Comparison of ENCODE assay signal across 8 mouse cellular contexts in genomic region chr10:30803587-30804253, GRCm38 (mm10). TPM values are rescaled to one million over a fixed set of nuclear protein-coding genes. Genes with fewer than 3 reads are reported as not detected.
DNase-seq lines count a peak whose midpoint lies in the region; ATAC-seq and TF ChIP-seq lines count a peak whose summit lies in the region.

No protein-coding gene starts in this region.

- no peak for DNase-seq in kidney, postnatal 0 days (ENCODE audit: low spot score)
- DNase-seq in kidney, adult 8-10 months, result no peak
- peak; percentile 80 for DNase-seq in CH12.LX (ENCODE audit: extremely low read depth)
- peak in 1 of 2 experiments; percentile 48 for DNase-seq in cerebellum, adult 2 months
- no peak for DNase-seq in hindbrain, embryonic 10.5 days (ENCODE audit: low spot score)
- DNase-seq in lung, postnatal 36 days, result peak; percentile 15
- no peak for DNase-seq in urinary bladder, postnatal 25 days (ENCODE audit: low spot score)
- DNase-seq in layer of hippocampus, adult 8-10 months (ENCODE audit: low spot score in 2 of 2), result no peak

- peak; percentile 72 for TF ChIP-seq EP300 in CH12.LX (IDR thresholded peaks at IDR 0.05; ENCODE audit: low read length)

- no peak for ATAC-seq in kidney, postnatal 0 days (replicated peaks; ENCODE audit: low FRiP score, low read depth)

- TF ChIP-seq RAD21 in CH12.LX (IDR thresholded peaks at IDR 0.05; ENCODE audit: low read depth, low read length), result no peak

- H3K27ac ChIP-seq in kidney, postnatal 0 days, result peak overlapping the region; percentile 97
- peak overlapping the region; percentile 94 for H3K27ac ChIP-seq in CH12.LX (ENCODE audit: insufficient read depth, low read depth)
- H3K27ac ChIP-seq in cerebellum, adult 2 months (ENCODE audit: insufficient read depth, low read length), result peak overlapping the region; percentile 100
- peak overlapping the region; percentile 97 for H3K27ac ChIP-seq in hindbrain, embryonic 10.5 days

- no peak for TF ChIP-seq CTCF in kidney, postnatal 0 days (IDR thresholded peaks at IDR 0.05; ENCODE audit: low read depth)
- TF ChIP-seq CTCF in CH12.LX (conservative IDR thresholded peaks at IDR 0.05 in 1 of 2, IDR thresholded peaks at IDR 0.05 in 1 of 2; ENCODE audit: low read depth in 2 of 2, low read length in 2 of 2), result no peak
- TF ChIP-seq CTCF in cerebellum, adult 2 months (IDR thresholded peaks at IDR 0.05; ENCODE audit: borderline replicate concordance, insufficient read depth, low read depth, low read length), result no peak

- H3K9ac ChIP-seq in kidney, postnatal 0 days (ENCODE audit: low read depth, low read length), result peak overlapping the region; percentile 82
- H3K9ac ChIP-seq in CH12.LX (ENCODE audit: insufficient read depth, low read depth), result peak overlapping the region; percentile 78

- dilution Hi-C loops in CH12.LX (cut with MboI; ENCODE audit: extremely low pct_ligation_motif_present, extremely low pct_unique_long_range_greater_than_20kb, low sequenced_read_pairs), result no loop called here

- 23% methylated on average over 7 of the region's 7 CpGs for WGBS in kidney, postnatal 0 days
- 5% methylated on average over 7 of the region's 7 CpGs for WGBS in cerebellum, adult 2 months
- 41% methylated on average over 7 of the region's 7 CpGs for WGBS in hindbrain, embryonic 10.5 days

- H3K4me3 ChIP-seq in kidney, postnatal 0 days (replicated peaks; ENCODE audit: low read depth, low read length), result peak overlapping the region; percentile 87
- peak overlapping the region; percentile 61 to 81 (median 62) for H3K4me3 ChIP-seq in CH12.LX (replicated peaks in 1 of 3; ENCODE audit: low read depth in 2 of 3, low read length in 2 of 3, poor library complexity in 1 of 3)
- H3K4me3 ChIP-seq in cerebellum, adult 2 months (replicated peaks; ENCODE audit: insufficient read depth, low read depth, low read length), result peak overlapping the region; percentile 98
- peak overlapping the region; percentile 75 for H3K4me3 ChIP-seq in hindbrain, embryonic 10.5 days

- no peaks in the 10 kb centered on the region for H3K9me3 ChIP-seq in kidney, postnatal 0 days (replicated peaks; ENCODE audit: low read length)
- H3K9me3 ChIP-seq in CH12.LX (replicated peaks; ENCODE audit: low read length), result no peaks in the 10 kb centered on the region
- H3K9me3 ChIP-seq in hindbrain, embryonic 10.5 days, result no peaks in the 10 kb centered on the region

- no peaks in the 10 kb centered on the region for H3K36me3 ChIP-seq in kidney, postnatal 0 days (ENCODE audit: insufficient read depth, low read length)
- no peaks in the 10 kb centered on the region for H3K36me3 ChIP-seq in CH12.LX (replicated peaks in 1 of 2; ENCODE audit: control insufficient read depth in 1 of 2, insufficient read depth in 1 of 2, low read length in 1 of 2)
- no peaks in the 10 kb centered on the region for H3K36me3 ChIP-seq in hindbrain, embryonic 10.5 days

- peak overlapping the region; percentile 69 for H3K4me2 ChIP-seq in kidney, postnatal 0 days (ENCODE audit: low read length)
- H3K4me2 ChIP-seq in CH12.LX (ENCODE audit: insufficient read depth, low read depth, poor library complexity, severe bottlenecking), result peak overlapping the region; percentile 93

- H3K79me2 ChIP-seq in CH12.LX (replicated peaks; ENCODE audit: control insufficient read depth, extremely low read depth, insufficient read depth, poor library complexity, severe bottlenecking), result 0 out of 2 replicates have a peak, but pooled peaks cover 2% of the 10 kb centered on the region

- in situ Hi-C loops in CH12.LX (cut with MboI; ENCODE audit: low pct_ligation_motif_present, low pct_unique_long_range_greater_than_20kb, low sequenced_read_pairs), result loop anchor here (5.0 kb wide), 1 partner anchor 181 kb away; no protein-coding TSS in a partner anchor

- H3K4me1 ChIP-seq in kidney, postnatal 0 days (replicated peaks; ENCODE audit: insufficient read depth, low read length), result 0 out of 2 replicates have a peak, but pooled peaks cover 7% of the 10 kb centered on the region
- H3K4me1 ChIP-seq in CH12.LX (ENCODE audit: control insufficient read depth in 1 of 2, insufficient read depth in 2 of 2), result peaks cover 0 to 13% of the 10 kb centered on the region in 2 experiments; a peak in 2 of 4 replicates
- H3K4me1 ChIP-seq in cerebellum, adult 2 months (ENCODE audit: control insufficient read depth, insufficient read depth, low read length), result peaks cover 2% of the 10 kb centered on the region; the same call in 1 of the 2 replicates
- H3K4me1 ChIP-seq in hindbrain, embryonic 10.5 days (replicated peaks), result peaks cover 12% of the 10 kb centered on the region; the same call in 1 of the 2 replicates

- TF ChIP-seq POLR2A in CH12.LX (IDR thresholded peaks at IDR 0.05; ENCODE audit: low read depth, low read length), result peak; percentile 66
- TF ChIP-seq POLR2A in cerebellum, adult 2 months (IDR thresholded peaks at IDR 0.05; ENCODE audit: borderline replicate concordance, insufficient read depth, low read length), result 0 out of 2 replicates have a peak, but pooled peaks have one; percentile 10

- no peaks in the 10 kb centered on the region for H3K27me3 ChIP-seq in kidney, postnatal 0 days (ENCODE audit: insufficient read depth, low read length)
- H3K27me3 ChIP-seq in CH12.LX (replicated peaks), result no peaks in the 10 kb centered on the region
- H3K27me3 ChIP-seq in cerebellum, adult 2 months (ENCODE audit: control insufficient read depth, insufficient read depth, low read length), result no peaks in the 10 kb centered on the region
- H3K27me3 ChIP-seq in hindbrain, embryonic 10.5 days (ENCODE audit: insufficient read depth, poor library complexity, severe bottlenecking), result peaks cover 4% of the 10 kb centered on the region; the same call in 1 of the 2 replicates

TF ChIP-seq in CH12.LX, 34 proteins besides CTCF, POLR2A, EP300 and RAD21 (continues in another document):
- no peak; the same call in 1 of the 2 replicates for TF ChIP-seq ZMIZ1 (IDR thresholded peaks at IDR 0.05; ENCODE audit: low read depth, low read length)
- TF ChIP-seq NRF1 (IDR thresholded peaks at IDR 0.05; ENCODE audit: low read depth, low read length), result no peak
- TF ChIP-seq BHLHE40 (IDR thresholded peaks at IDR 0.05; ENCODE audit: low read depth, low read length), result peak; percentile 31; the same call in 1 of the 2 replicates
- TF ChIP-seq CHD1 (IDR thresholded peaks at IDR 0.05; ENCODE audit: low read depth, low read length), result no peak
- peak; percentile 62; the same call in 1 of the 2 replicates for TF ChIP-seq SIN3A (IDR thresholded peaks at IDR 0.05; ENCODE audit: low read length)
- no peak; the same call in 1 of the 2 replicates for TF ChIP-seq RCOR1 (conservative IDR thresholded peaks at IDR 0.05; ENCODE audit: low read depth, low read length)
- TF ChIP-seq JUND (conservative IDR thresholded peaks at IDR 0.05; ENCODE audit: low read depth, low read length), result no peak
- TF ChIP-seq MAZ (IDR thresholded peaks at IDR 0.05; ENCODE audit: low read depth, low read length), result no peak
- no peak for TF ChIP-seq POLR2AphosphoS2 (IDR thresholded peaks at IDR 0.05; ENCODE audit: low read depth, low read length)
- TF ChIP-seq E2F4 (IDR thresholded peaks at IDR 0.05; ENCODE audit: insufficient replicate concordance, low read depth, low read length), result 0 out of 2 replicates have a peak, but pooled peaks have one; percentile 10
- no peak for TF ChIP-seq SMC3 (IDR thresholded peaks at IDR 0.05; ENCODE audit: low read depth, low read length)
- TF ChIP-seq ZC3H11A (IDR thresholded peaks at IDR 0.05; ENCODE audit: low read depth, low read length), result no peak
- TF ChIP-seq USF2 (conservative IDR thresholded peaks at IDR 0.05; ENCODE audit: low read depth, low read length), result no peak
- peak; percentile 62 for TF ChIP-seq TCF12 (IDR thresholded peaks at IDR 0.05; ENCODE audit: low read depth, low read length)
- TF ChIP-seq KAT2A (IDR thresholded peaks at IDR 0.05; ENCODE audit: insufficient replicate concordance, low read length), result no peak
- no peak for TF ChIP-seq UBTF (IDR thresholded peaks at IDR 0.05; ENCODE audit: low read depth, low read length)
- no peak for TF ChIP-seq MYC (IDR thresholded peaks at IDR 0.05; ENCODE audit: low read depth, low read length)
- peak; percentile 90 for TF ChIP-seq ELF1 (IDR thresholded peaks at IDR 0.05; ENCODE audit: low read depth, low read length)
- TF ChIP-seq ZKSCAN1 (IDR thresholded peaks at IDR 0.05; ENCODE audit: borderline replicate concordance, low read depth, low read length), result no peak
- peak; percentile 89 for TF ChIP-seq TBP (conservative IDR thresholded peaks at IDR 0.05; ENCODE audit: low read depth, low read length)
- TF ChIP-seq ETS1 (conservative IDR thresholded peaks at IDR 0.05; ENCODE audit: low read depth, low read length), result peak; percentile 67; the same call in 1 of the 2 replicates
- no peak for TF ChIP-seq CHD2 (IDR thresholded peaks at IDR 0.05; ENCODE audit: low read length)
- TF ChIP-seq PAX5 (IDR thresholded peaks at IDR 0.05; ENCODE audit: low read length), result no peak
- TF ChIP-seq MXI1 (IDR thresholded peaks at IDR 0.05; ENCODE audit: low read depth, low read length), result no peak
- peak; percentile 58 for TF ChIP-seq ZNF384 (IDR thresholded peaks at IDR 0.05; ENCODE audit: low read depth, low read length)
- no peak for TF ChIP-seq MAFK (IDR thresholded peaks at IDR 0.05; ENCODE audit: insufficient replicate concordance, low read length)
- no peak for TF ChIP-seq JUN (IDR thresholded peaks at IDR 0.05; ENCODE audit: insufficient read depth, low read depth, low read length)
- peak; percentile 44 for TF ChIP-seq HCFC1 (IDR thresholded peaks at IDR 0.05; ENCODE audit: low read depth, low read length)

RNA-seq across cellular contexts. Expression of gene Ncoa7, which starts 0.6 kb away (rescaled TPM):
- polyA plus RNA-seq in kidney, postnatal 0 days (2015; fragmentation: Nextera tagmentation; extraction: Ambion mirVana), result 19.6 and 21.9 TPM in 2 replicates
- total RNA-seq in CH12.LX (2012; rRNA removed) (3.4 and 4.7 TPM in 2 replicates), CH12.LX (2014; rRNA removed) (7.0 and 7.3 TPM in 2 replicates)
- polyA plus RNA-seq in CH12.LX (2012; ENCODE audit: insufficient read length, low read depth), result 9.2 and 10.4 TPM in 2 replicates
- 65.5 and 69.4 TPM in 2 replicates for polyA plus RNA-seq in cerebellum, adult 2 months (2012; rRNA removed)
- polyA plus RNA-seq in hindbrain, embryonic 10.5 days (2016; fragmentation: Nextera tagmentation; extraction: Ambion mirVana), result 6.8 and 7.0 TPM in 2 replicates
- 100 to 1,000 TPM in 2 of 4 experiments, 10 to 100 TPM in 2; 75.7 to 112 (median 99.1) TPM for total RNA-seq in layer of hippocampus, adult 8-10 months (2022)

RNA-seq across cellular contexts. Expression of gene Hey2, which starts 38.9 kb away (rescaled TPM):
- 3.4 and 3.5 TPM in 2 replicates for polyA plus RNA-seq in kidney, postnatal 0 days (2015; fragmentation: Nextera tagmentation; extraction: Ambion mirVana)
- total RNA-seq in CH12.LX (2012; rRNA removed), result not detected in 2 replicates
- 0.11 and 0.13 TPM in 2 replicates for total RNA-seq in CH12.LX (2014; rRNA removed)
- polyA plus RNA-seq in CH12.LX (2012; ENCODE audit: insufficient read length, low read depth), result not detected in 2 replicates
- polyA plus RNA-seq in cerebellum, adult 2 months (2012; rRNA removed), result 5.9 and 6.2 TPM in 2 replicates
- polyA plus RNA-seq in hindbrain, embryonic 10.5 days (2016; fragmentation: Nextera tagmentation; extraction: Ambion mirVana), result 4.4 and 6.0 TPM in 2 replicates
- total RNA-seq in layer of hippocampus, adult 8-10 months (2022), result 1 to 10 TPM; 6.6 to 7.5 (median 7.1) TPM

Comparison
In these comparisons a context has a peak if more than half of its experiments do, and no peak if none do; other contexts are left out.
1. DNase-seq: peak in CH12.LX (single experiment) and lung, postnatal 36 days (single experiment); none in kidney, postnatal 0 days (single experiment), kidney, adult 8-10 months (0 of 2), hindbrain, embryonic 10.5 days (single experiment), urinary bladder, postnatal 25 days (single experiment) and layer of hippocampus, adult 8-10 months (0 of 2).
2. Peak in every context shown above with its lines, with median percentiles within 50 percentile points of each other: H3K27ac ChIP-seq and H3K4me3 ChIP-seq.